Mouse (Mus musculus) stomach, embryonic 14.5 days (tissue): ENCODE measurements at regions not wholly inside any gene's neighbourhood (a gene's known extent, or its start where the extent isn't known, plus 50 kb on each side); places are given as distances from the start of the nearest gene placed in this dataset.

Experiments
- ATAC-seq: fragments of 200-750 bp; cut with Nextera tagmentation; 2 replicates; pipeline ENCODE4 v1.8.0; 2017; ENCODE audit warnings: low read depth, moderate TSS enrichment; ENCODE audit not compliant: insufficient number of reproducible peaks, insufficient read depth, low FRiP score
- H3K27ac ChIP-seq: fragments of 300-500 bp; sonication (generic); 2 replicates; pipeline ENCODE4 v1.5.1; 2014; ENCODE audit warnings: mild to moderate bottlenecking, low read length, moderate library complexity, mixed read lengths
- H3K27me3 ChIP-seq: fragments of 300-500 bp; sonication (generic); 2 replicates; pipeline ENCODE4 v1.6.1; 2014; ENCODE audit warnings: low read length, control low read depth, mixed read lengths; ENCODE audit not compliant: control insufficient read depth, insufficient read depth
- H3K36me3 ChIP-seq: fragments of 300-500 bp; sonication (generic); 2 replicates; pipeline ENCODE4 v1.6.1; 2014; ENCODE audit warnings: mild to moderate bottlenecking, control low read depth, low read length, moderate library complexity, mixed read lengths; ENCODE audit not compliant: control insufficient read depth, insufficient read depth
- H3K4me1 ChIP-seq: fragments of 300-500 bp; sonication (generic); 2 replicates; pipeline ENCODE4 v1.6.1; 2014; ENCODE audit warnings: low read length, control low read depth, mixed read lengths; ENCODE audit not compliant: control insufficient read depth, insufficient read depth
- H3K4me2 ChIP-seq: fragments of 300-500 bp; sonication (generic); replicated peaks from 2 replicates; pipeline ENCODE4 v1.6.1; 2014; ENCODE audit warnings: low read depth, low read length, control low read depth
- H3K4me3 ChIP-seq: fragments of 300-500 bp; sonication (generic); 2 replicates; pipeline ENCODE4 v1.5.1; 2014; ENCODE audit warnings: low read depth, low read length, control low read depth
- H3K9ac ChIP-seq: fragments of 300-500 bp; sonication (generic); replicated peaks from 2 replicates; pipeline ENCODE4 v1.6.1; 2014; ENCODE audit warnings: low read depth, mild to moderate bottlenecking, control low read depth, low read length, moderate library complexity, mixed read lengths
- H3K9me3 ChIP-seq: fragments of 300-500 bp; sonication (generic); 2 replicates; pipeline ENCODE4 v1.6.1; 2016; ENCODE audit warnings: low read depth, low read length, control low read depth; ENCODE audit not compliant: control insufficient read depth
- WGBS: fragments of 180-500 bp; shearing (Covaris S2); extraction: QIAGEN DNeasy Blood & Tissue Kit; methylation state at CpG from one replicate; pipeline ENCODE4 v1.1.7; 2014; 5-methylcytosine and 5-hydroxymethylcytosine counted together

GRCm38 (mm10) chr9:84240491-84240975, 315.6 kb downstream of the Bckdhb start:
- no peak for ATAC-seq
- Histone ChIP-seq H3K4me2 (no peak overlapping the region), H3K27me3 (no peaks in the 10 kb centered on the region), H3K36me3 (no peaks in the 10 kb centered on the region), H3K4me3 (no peak overlapping the region), H3K27ac (no peak overlapping the region), H3K4me1 (no peaks in the 10 kb centered on the region), H3K9ac (no peak overlapping the region), H3K9me3 (no peaks in the 10 kb centered on the region)
- WGBS, result 82% methylated on average over 4 of the region's 4 CpGs

GRCm38 (mm10) chr9:84249765-84250164, 324.8 kb downstream of the Bckdhb start:
- Histone ChIP-seq H3K9ac (no peak overlapping the region), H3K36me3 (no peaks in the 10 kb centered on the region), H3K4me3 (no peak overlapping the region), H3K4me2 (no peak overlapping the region), H3K4me1 (no peaks in the 10 kb centered on the region), H3K9me3 (no peaks in the 10 kb centered on the region), H3K27ac (no peak overlapping the region), H3K27me3 (no peaks in the 10 kb centered on the region)
- WGBS, result 96% methylated on average over 1 of the region's 1 CpGs
- no peak for ATAC-seq

GRCm38 (mm10) chr9:84253022-84253991, 328.4 kb downstream of the Bckdhb start:
- Histone ChIP-seq H3K27me3 (no peaks in the 10 kb centered on the region), H3K9me3 (no peaks in the 10 kb centered on the region), H3K36me3 (no peaks in the 10 kb centered on the region), H3K4me3 (no peak overlapping the region), H3K4me1 (no peaks in the 10 kb centered on the region), H3K9ac (no peak overlapping the region), H3K27ac (no peak overlapping the region), H3K4me2 (no peak overlapping the region)
- 20% methylated on average over 7 of the region's 7 CpGs for WGBS
- ATAC-seq, result no peak; the same call in 1 of the 2 replicates

- no peak for ATAC-seq
- H3K27me3 ChIP-seq, result no peaks in the 10 kb centered on the region
- H3K36me3 ChIP-seq, result no peaks in the 10 kb centered on the region
- peaks cover 7% of the 10 kb centered on the region; the same call in 1 of the 2 replicates for H3K4me1 ChIP-seq
- WGBS, result 63% methylated on average over 1 of the region's 1 CpGs
- no peak overlapping the region for H3K27ac ChIP-seq
- H3K4me2 ChIP-seq, result no peak overlapping the region
- H3K4me3 ChIP-seq, result no peak overlapping the region
- no peak overlapping the region for H3K9ac ChIP-seq
- H3K9me3 ChIP-seq, result no peaks in the 10 kb centered on the region
Measured at GRCm38 (mm10) chr9:84258488-84258887, 333.5 kb downstream of the Bckdhb start.

- no peak for ATAC-seq
- no peaks in the 10 kb centered on the region for H3K9me3 ChIP-seq
- no peak overlapping the region for H3K27ac ChIP-seq
- no peaks in the 10 kb centered on the region for H3K27me3 ChIP-seq
- no peaks in the 10 kb centered on the region for H3K36me3 ChIP-seq
- H3K4me1 ChIP-seq, result peaks cover 7% of the 10 kb centered on the region; the same call in 1 of the 2 replicates
- H3K4me2 ChIP-seq, result no peak overlapping the region
- H3K4me3 ChIP-seq, result no peak overlapping the region
- no peak overlapping the region for H3K9ac ChIP-seq
Measured at GRCm38 (mm10) chr9:84259751-84260150, 334.8 kb downstream of the Bckdhb start.

- H3K4me2 ChIP-seq, result no peak overlapping the region
- 29% methylated on average over 5 of the region's 5 CpGs for WGBS
- no peaks in the 10 kb centered on the region for H3K27me3 ChIP-seq
- H3K4me3 ChIP-seq, result no peak overlapping the region
- H3K36me3 ChIP-seq, result no peaks in the 10 kb centered on the region
- no peak for ATAC-seq
- H3K9ac ChIP-seq, result no peak overlapping the region
- H3K9me3 ChIP-seq, result no peaks in the 10 kb centered on the region
- peaks cover 7% of the 10 kb centered on the region; the same call in 1 of the 2 replicates for H3K4me1 ChIP-seq
- no peak overlapping the region for H3K27ac ChIP-seq
Measured at GRCm38 (mm10) chr9:84262151-84262550, 337.2 kb downstream of the Bckdhb start.

GRCm38 (mm10) chr9:84266974-84267373, 342.0 kb downstream of the Bckdhb start:
- WGBS, result 49% methylated on average over 7 of the region's 7 CpGs
- peaks cover 3% of the 10 kb centered on the region; the same call in 1 of the 2 replicates for H3K4me1 ChIP-seq
- no peak overlapping the region for H3K4me3 ChIP-seq
- ATAC-seq, result no peak
- H3K27me3 ChIP-seq, result no peaks in the 10 kb centered on the region
- no peak overlapping the region for H3K27ac ChIP-seq
- H3K9ac ChIP-seq, result no peak overlapping the region
- no peak overlapping the region for H3K4me2 ChIP-seq
- no peaks in the 10 kb centered on the region for H3K36me3 ChIP-seq
- H3K9me3 ChIP-seq, result no peaks in the 10 kb centered on the region

GRCm38 (mm10) chr9:84274608-84275007, 349.7 kb downstream of the Bckdhb start:
- Histone ChIP-seq H3K9me3 (no peaks in the 10 kb centered on the region), H3K27me3 (no peaks in the 10 kb centered on the region), H3K27ac (no peak overlapping the region), H3K4me2 (no peak overlapping the region), H3K9ac (no peak overlapping the region), H3K4me3 (no peak overlapping the region), H3K36me3 (no peaks in the 10 kb centered on the region), H3K4me1 (no peaks in the 10 kb centered on the region)
- no peak for ATAC-seq
- 47% methylated on average over 3 of the region's 3 CpGs for WGBS
